Mouse (Mus musculus): Measurements from ENCODE around the gene Hlcs.
"Not testable (repeated sequence)": the region's sequence is repeated elsewhere in the genome, so short reads cannot be mapped to it uniquely, and the experiment has no call there.

The Hlcs gene

DNA sequence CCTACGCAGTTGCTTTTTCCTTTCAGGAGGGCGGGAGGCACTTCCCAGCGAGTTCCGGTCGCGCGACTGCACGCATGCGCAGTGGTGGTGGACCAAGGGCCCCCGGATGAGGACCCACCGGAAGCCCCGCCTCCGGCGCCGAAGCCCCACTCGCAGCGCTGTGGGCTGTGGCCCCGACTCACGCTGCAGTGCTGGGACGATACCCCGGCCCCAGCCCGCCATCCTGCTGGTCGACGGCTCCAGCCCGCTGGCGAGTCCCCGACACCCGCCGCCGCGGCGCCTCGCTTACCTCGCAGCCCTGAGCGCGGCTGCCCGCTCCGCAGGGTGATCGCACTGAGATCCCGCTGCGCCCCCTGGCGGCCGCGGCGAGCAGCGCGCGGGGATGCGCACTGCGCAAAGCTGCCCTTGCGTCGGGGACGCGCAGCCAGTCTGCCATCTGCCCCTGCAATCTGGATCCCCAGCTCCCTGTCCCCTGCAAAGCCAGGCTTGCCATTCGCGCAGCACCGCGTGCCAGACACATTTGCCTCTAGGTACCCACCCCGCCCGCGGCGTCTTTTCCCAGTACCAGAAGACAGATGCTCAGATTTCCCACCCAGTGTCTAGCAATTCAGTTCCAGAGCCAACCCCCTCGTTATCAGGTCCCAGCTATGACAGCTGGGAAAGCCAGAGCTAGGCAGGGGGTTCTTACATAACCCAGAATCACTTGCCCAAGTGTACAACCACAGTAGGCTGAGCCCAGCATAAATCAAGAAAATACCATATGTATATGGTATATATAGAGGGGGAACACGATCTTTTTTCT lies at the start of gene Hlcs:
Hlcs (minus strand) TSS at position 343 of the 802 bp plus-strand sequence.
- DNase-seq, result peak; percentile 99

GRCm38 (mm10) chr16:94362174-94362873 lies 49.0 kb upstream of the Hlcs start:
- DNase-seq, result peak; percentile 50 to 56

GRCm38 (mm10) chr16:94360578-94361350 lies 47.4 kb upstream of the Hlcs start:
- DNase-seq, result no peak

- DNase-seq, result no peak
Measured at GRCm38 (mm10) chr16:94358091-94358490, 44.7 kb upstream of the Hlcs start.

DNA sequence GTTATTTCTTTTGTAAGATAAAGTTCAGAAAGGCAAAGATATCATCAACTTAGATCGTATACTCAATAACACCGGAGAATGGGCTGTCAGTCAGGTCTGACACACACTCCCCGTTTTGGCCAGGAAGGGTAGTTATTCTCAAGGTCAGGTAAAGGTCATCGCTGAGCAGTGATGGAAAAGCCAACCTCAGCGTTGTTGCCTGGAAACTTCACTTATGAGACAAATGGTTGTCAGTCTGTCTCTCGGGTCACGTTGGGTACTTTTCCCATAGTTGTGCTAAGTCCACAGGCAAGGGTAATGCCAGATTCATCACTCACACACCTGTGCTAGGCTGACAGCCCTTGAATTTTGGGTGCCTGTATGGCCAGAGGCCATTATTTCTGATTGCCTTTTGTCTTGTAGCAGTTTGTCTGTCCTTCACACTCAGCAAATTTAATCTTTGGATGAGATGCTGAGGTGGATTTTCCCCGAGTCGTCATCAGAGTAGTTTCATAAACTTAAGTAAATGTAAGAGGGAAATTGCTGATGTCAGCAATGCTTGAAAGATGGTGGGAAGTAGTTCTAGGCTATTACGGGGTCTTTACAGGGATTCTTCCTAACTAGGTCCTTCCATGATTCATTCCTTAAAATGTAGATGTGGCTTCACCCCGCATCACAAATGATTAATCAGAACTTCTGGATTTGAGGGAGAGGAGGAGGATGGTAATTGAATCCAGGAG lies 43.6 kb upstream of the Hlcs start:
- no peak for DNase-seq

- DNase-seq, result no peak
Measured at GRCm38 (mm10) chr16:94356046-94356445, 42.7 kb upstream of the Hlcs start.

DNA sequence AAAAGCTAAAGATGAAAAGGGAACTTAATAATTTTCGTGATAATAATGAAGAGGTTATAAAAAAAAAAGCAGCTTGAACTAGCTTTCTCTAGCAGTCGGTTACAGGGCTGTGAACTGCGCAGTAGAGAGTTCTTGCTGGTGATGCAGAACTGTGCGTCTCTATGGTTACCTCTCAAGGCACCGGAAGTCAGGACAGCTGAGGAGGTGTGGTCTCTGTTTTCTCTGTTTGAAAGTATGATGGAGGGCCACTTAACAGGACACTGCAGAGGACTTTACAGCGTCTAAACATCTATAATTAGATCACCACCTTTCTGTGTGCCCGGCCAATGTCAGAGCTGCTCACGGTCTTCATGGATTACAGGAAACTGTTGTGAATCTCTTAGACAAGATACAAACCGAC lies 41.1 kb upstream of the Hlcs start:
- peak; percentile 33 for DNase-seq

- DNase-seq, result peak; percentile 17 to 51
Measured at GRCm38 (mm10) chr16:94350287-94350677, 36.9 kb upstream of the Hlcs start.

GRCm38 (mm10) chr16:94349588-94350286 lies 36.4 kb upstream of the Hlcs start:
- DNase-seq, result peak in 1 of 2 experiments; percentile 12

DNA sequence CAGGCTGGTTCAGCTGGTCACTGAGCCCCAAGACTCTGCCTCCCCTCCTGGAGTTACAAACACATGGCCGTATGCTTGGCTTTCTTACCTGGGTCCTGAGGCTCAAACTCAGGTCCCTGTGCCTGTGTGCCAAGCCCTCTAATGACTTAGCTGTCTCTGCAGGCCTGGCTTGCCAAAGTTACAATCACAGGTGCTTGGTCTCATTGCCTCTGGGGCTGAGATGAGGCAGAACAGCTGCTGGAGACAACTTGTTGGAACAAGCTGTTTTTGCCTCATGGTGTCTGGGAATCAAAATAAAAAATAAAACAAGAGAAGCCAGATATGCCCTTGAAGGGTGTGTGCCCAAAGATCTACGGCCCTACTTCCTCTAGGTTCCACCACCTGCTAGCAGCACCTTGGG lies 35.4 kb upstream of the Hlcs start:
- DNase-seq, result no peak

- no peak for DNase-seq
Measured at GRCm38 (mm10) chr16:94347080-94347731, 33.8 kb upstream of the Hlcs start.

DNA sequence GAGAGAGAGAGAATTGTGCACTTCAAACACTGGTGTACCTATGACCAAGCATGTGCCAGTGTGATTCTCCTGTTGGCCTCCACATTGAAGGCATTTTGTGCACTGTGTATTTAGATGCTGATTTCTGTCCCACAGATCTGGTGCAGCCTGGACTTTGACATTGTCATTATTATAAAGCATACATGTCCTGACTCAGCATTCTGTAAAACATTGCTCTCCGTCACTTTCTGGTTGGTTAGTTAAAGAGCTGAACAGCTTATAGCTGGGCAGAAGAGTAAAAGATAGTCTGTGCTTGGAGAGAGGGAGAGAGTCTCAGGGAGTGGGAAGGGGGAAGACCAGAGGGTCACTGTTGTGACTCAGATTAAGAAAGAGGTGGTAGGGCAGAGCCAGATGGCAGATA lies 32.4 kb upstream of the Hlcs start:
- DNase-seq, result no peak

DNA sequence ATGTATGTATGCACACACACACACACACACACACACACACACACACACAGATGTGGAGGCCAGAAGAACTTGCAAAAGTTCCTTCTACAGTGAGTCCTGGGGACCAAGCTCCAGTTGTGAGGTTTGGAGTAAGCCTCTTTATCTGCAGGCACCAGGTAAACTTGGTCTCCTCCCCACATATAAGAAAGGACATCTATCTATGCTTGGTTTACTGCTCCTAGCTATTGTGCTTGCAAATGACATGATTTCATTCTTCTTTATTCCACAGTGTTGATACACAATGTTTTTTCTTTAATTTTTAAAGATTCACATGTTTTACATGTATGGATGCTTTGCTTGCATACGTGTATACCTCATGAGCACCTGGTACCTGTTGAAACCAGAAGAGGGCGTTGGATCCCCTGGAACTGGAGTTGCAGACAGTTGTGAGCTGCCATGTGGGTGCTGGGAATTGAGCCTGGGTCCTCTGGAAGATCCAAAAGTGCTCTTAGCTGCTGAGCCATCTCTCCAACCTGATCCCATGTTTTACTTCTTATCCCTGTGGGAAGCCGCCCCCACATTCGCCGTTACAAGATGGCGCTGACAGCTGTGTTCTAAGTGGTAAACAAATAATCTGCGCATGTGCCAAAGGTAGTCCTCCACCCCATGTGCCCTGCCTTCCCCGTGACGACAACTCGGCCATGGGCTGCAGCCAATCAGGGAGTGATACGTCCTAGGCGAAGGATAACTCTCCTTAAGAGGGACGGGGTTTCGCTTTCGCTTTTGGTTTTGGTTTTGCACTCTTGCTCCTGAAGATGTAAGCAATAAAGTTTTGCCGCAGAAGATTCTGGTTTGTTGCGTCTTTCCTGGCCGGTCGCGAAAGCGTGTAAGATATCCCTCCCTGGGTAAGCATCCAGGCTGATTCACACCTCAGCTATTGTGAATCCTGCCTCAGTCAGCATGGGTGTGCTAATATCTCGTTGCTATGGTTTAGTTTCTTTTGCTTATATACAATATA lies 26.1 kb upstream of the Hlcs start:
- not testable (repeated sequence) for DNase-seq

DNA sequence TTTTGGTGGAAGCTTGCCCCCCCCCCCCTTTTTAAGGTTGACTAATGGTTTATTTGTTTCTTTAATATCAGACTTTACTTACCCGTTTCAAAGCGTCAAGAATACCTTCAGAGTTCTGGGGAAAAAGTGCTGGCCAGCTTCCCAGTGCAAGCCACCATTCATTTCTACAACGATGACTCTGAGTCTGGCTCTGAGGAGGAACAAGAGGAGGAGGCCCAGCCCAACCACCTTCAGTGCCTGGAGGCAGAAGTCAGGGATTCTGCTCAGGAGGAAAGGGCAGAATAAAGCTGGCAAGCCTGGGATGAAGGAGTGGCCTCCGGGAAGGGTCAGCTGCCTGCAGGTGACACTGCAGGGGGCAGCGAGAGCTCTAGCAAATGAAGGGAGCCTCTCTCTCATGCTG lies 22.3 kb upstream of the Hlcs start:
- peak in 1 of 2 experiments; percentile 10 for DNase-seq

DNA sequence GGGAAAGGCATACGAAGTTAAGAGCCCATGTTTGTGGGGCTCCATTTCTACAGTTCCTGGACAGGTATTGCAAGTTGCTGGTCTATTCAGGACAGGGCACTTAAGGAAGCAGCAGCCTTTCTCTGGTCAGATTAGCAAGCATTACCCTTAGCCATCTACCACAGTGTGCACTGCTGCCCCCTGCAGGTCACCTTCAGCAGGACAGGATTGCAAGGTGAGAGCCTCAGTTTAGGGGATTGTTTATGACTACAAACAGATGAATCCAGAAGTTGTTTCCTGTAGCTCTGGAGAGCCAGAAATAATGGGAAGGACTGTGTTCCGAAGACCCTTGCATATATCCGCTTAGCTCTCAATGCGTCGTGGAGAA lies 18.5 kb upstream of the Hlcs start:
- peak; percentile 80 to 81 for DNase-seq

DNA sequence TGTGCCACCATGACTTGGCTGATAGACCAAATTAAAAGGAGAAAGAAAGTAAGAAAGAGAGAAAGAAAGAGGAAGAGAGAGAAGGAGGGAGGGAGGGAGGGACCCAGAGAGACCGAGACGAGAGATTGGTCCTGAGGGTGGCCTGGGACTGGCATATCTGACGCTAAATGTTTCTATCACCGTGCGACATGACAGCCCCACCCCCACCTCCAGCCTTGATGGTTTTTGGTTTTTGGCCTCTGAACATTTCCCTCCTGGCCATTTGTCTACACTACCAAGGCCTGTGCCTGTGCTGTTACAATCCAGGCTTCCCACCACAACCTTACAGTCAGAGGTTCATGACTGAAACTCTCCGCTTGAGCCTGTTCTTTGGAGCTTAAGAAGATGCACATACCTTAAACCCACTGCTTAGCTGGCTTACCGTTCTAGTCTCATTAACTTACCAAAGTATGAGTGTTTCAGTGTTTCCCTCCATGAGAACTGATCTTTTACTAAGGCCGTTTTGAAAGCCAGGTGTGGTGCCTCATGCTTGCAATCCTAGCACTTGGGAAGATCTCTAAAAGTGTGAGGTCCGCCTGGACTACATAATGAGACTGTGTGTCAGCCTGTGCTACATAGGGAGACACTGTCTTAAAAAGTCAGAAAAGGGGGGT lies 18.0 kb upstream of the Hlcs start:
- DNase-seq, result no peak

- peak; percentile 16 to 31 for DNase-seq
Measured at GRCm38 (mm10) chr16:94330429-94330828, 17.1 kb upstream of the Hlcs start.

GRCm38 (mm10) chr16:94328881-94329867 lies 15.8 kb upstream of the Hlcs start:
- DNase-seq, result peak; percentile 30 to 39

All from kidney, postnatal 4 days (tissue).